Mouse (Mus musculus): ENCODE results near the gene Alk. TPM values are rescaled to one million over a fixed set of nuclear protein-coding genes. Genes with fewer than 3 reads are reported as not detected.
A peak's percentile ranks its signal among the peaks of the same experiment; 100 is the strongest.

Gene Alk
- total RNA-seq, 2 experiments from 2014 or later, result 6.2 to 9.4 TPM

DNA sequence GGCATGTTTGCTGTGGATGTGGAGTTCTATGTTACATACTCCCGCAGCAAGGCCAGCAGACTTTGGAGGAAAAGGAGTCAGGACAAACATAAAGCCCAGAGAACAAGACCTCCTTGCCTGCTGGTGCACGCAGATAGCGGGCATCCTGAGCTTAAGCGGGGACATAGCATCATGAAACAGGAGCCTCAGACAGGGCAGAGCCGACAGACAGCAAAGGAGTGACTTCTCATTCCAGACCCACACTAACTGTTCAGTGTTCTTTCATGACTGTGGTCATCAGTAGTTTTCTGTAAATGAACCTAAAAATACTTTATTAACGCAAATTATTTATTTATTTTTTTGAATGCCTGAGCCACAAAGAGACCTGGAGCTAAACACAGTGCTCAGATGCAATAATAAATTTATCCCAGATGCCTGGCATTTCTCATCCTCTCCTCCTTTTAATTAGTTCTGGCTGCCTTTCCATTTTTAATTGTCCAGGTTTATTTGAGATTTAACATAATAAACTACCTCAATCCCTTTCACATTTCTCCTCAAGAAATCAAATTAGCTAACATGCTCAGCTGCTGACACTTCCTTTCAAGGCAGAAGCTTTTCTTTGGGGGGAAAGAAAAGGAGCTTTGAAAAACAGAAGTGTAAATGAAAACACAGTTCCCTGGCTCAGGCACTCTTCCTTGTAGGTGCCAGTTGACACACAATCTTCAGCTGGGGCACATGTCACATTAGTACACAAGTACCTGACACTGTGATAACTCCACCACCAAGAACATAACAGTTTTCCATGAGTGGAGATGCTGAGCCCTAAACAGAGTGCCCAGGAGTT, 311.8 kb downstream of the Alk start:
- intact Hi-C loops (cut with DNase I), result no loop called here
- DNase-seq (ENCODE audit: low spot score in 2 of 2), result no peak

DNA sequence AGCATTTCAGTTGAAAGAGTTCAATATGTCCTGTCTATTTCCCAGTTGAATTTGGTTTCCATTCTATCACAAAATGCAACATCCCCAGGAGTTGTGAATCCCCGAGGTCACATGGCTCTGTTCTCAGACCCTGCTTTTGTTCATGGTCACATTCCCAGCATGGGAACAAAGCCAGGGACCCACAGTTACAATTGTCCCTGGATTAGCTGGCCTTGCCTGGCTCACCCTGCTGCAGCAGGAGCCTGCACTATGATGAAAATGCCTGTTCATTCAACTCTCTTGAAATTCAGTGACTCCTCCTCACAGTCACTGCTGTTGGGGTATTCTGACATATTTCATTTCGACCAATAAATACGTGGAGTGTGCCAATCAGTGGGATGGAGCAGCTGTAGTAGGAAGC, 318.5 kb downstream of the Alk start:
- DNase-seq (ENCODE audit: low spot score in 2 of 2), result no peak

DNA sequence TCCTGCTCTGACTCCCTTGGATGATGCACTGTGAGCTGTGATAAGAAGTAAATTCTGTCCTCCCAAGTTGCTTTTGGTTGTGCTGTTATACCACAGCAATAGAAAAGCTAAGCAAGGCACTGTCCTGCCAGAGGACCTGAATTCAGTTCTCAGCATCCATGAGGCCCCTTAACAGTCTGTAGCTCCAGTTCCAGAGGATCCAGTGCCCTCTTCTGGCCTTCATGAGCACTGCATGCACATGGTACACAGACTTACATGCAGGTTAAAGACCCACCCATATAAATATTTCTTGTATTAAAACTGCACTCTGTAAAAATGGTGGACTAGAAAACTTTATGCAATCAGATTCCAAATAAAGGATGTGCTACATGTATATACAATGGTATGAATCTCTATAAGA, 326.1 kb downstream of the Alk start:
- DNase-seq (ENCODE audit: low spot score in 2 of 2), result no peak
- intact Hi-C loops (cut with DNase I), result no loop called here

More for the DNA sequence above, 318.5 kb downstream of the Alk start:
- intact Hi-C loops (cut with DNase I), result no loop called here

DNA sequence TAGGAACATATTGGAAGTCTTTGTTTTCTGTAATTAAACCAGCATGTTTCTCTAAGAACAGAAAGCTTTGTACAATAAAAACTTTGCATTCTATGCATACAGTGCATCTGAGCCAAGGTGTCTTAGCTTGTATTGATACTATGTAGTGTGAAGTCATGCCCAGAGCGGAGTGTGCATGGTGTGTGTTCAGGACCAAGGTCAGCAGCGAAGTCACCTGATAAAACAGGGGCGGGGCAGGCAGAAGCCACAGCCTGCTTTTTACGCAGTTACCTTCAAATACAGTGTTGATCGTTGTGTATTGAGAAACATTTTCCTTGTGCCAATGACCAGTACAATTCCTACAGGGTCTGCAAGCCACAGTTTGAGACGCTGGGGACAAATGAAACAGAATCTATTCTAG, 327.6 kb downstream of the Alk start:
- intact Hi-C loops (cut with DNase I), result no loop called here
- no peak for DNase-seq (ENCODE audit: low spot score in 2 of 2)

DNA sequence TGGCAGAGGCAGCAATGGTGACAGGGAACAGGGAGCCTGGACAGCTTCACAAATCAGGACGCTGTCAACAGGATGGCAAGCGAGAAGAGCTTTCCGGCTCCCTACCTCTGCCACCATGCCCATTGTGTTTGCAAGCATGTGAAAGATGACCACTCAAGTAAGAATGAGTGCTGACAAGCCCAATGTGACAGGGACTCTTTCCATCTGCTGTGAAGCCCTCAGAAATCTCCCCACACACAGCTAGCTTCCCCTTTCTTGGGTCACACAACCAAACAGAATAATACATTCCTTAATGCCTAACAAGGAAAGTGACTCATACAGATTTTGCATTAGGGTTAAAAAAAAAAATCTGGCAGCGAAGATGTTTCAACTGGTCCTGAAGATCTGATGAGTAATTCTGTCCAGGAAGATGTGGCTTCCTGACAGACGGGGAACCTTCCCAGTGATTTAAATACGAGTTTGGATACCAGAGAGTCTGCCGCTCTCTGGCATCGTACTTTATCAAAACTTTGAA, 329.0 kb downstream of the Alk start:
- intact Hi-C loops (cut with DNase I), result no loop called here
- DNase-seq (ENCODE audit: low spot score in 2 of 2), result peak in 1 of 2 experiments; percentile 32

DNA sequence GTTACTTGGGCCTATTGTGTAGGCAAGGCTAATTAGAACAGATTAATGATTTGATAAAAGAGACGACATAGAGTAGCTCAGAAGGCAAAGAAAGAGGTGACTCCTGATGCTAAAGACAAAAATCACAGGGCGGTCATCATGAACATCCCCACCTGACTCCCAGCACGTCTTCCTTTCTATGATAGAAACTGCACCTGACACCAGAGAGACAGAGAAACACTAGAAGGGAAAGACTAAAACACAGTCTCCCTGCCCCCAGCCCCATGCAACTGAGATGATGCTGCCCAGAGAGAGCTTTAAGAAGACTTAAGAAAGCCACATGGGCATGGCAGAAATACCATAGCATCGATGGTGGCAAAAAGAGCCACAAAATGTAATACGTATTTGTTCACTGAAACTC, 330.2 kb downstream of the Alk start:
- intact Hi-C loops (cut with DNase I), result no loop called here
- no peak for DNase-seq (ENCODE audit: low spot score in 2 of 2)

DNA sequence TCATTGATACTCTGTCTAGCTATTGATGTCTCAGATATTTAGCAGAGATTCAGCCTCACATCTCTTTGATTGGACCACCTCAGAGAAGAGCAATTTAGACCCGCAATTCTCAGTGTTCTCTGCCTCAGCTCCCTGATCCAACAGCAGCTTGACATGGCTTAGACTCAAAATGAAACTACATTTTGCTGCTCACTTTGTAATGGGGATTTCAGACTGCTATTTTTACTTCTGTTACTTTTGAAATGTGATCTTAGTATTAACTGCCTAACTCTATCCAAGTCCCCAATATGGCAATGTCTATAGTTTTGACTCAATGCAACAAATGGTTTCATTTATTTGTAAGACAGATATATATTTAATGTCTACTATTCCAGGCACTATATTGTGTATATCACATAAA, 332.8 kb downstream of the Alk start:
- DNase-seq (ENCODE audit: low spot score in 2 of 2), result no peak
- intact Hi-C loops (cut with DNase I), result no loop called here

DNA sequence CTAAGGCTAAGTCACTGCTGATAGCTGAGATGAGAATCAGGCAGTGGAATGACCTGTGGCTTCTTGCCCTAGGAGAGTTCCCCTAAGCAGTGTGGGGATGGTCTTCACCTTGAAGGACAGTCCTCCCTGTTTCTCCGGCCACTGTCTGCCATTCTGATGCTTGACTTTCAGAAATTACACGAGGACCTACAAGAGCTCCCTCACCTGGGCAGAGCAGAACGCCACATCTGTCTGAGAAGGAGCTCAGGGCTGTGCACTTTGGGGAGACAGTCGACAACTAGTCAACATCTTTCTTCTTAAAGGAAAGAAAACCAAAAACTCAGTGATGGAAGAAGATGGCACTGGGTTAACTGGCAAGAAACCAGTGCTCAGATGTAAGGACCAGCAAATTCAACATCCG, 335.9 kb downstream of the Alk start:
- DNase-seq (ENCODE audit: low spot score in 2 of 2), result no peak
- intact Hi-C loops (cut with DNase I), result no loop called here

DNA sequence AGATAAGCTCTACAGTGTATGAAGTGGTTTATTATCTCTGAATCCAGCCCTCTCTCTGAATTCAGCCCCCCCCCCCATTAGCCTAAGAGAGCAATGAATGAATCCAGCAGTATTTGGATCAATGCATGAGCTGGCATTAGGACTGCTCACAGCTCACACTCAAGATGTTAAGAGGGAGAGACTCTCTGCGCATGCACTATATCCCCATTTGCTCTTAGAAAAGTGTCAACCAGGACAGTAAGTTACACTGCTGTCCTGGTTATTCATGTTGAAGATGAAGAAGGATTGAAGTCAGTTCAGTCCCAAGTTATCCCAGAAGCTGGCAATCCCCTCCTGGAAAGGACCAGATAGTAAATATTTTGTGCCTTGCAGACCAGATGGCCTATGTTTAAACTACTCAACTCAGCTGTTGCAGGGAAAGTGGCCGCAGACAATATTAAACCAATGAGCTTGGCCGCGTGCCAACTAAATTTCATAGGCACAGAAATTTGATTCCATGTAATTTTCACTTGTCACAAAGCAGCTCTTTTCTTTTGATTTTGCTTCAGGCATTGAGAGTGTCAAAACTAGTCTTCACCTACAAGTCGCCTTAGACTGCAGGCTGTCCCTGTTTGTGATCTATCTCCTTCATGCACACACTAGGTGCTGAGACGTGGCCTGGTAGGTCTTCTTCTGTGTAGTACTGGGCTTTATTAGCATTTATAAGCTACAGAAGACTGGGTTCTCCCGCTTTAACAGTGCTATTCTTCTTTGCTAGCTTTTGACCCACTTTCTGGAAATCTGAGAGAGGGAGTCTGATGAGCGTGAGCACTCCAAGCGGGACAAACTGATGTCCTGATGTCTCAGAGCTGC, 339.0 kb downstream of the Alk start:
- peak in 1 of 2 experiments; percentile 7 for DNase-seq (ENCODE audit: low spot score in 2 of 2)
- intact Hi-C loops (cut with DNase I), result no loop called here

DNA sequence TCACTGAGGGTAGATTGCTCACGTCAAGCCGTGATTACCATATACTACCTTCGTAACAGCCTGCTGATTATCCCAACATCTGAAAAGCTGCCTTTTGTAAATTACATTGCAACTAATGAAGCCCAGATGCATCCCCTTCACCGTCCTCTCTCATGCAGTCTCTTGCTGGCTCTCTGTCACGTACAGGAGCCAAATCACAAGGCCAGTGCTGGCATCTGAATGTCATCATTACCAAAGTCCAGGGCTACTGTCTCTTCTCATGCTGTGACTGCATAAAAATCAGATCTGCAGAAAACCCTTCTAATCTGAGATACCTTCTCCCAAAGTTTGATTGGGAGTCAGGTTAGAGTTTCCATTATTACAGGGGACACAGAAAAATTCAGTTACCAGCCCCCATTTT, 351.0 kb downstream of the Alk start:
- DNase-seq (ENCODE audit: low spot score in 2 of 2), result no peak
- intact Hi-C loops (cut with DNase I), result no loop called here

DNA sequence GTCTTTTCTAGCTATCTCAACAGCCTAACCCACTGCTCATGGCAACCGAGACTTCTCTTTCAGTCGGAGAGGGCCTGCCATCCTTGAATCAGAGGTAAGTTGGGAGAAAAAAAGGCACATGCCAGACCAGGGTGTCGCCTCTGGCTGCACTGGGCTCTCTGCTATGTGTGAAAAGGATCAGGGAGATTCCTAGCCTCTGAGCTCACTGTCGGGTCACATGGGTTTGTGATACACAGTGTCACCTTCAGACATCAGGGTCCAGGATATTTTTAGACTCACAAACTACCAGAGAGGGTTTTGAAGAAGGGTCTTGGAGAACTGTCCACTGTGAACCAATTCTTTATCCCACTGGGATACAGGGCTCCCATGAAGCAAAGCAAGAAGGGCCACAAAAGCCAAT, 352.9 kb downstream of the Alk start:
- intact Hi-C loops (cut with DNase I), result no loop called here
- DNase-seq (ENCODE audit: low spot score in 2 of 2), result no peak

DNA sequence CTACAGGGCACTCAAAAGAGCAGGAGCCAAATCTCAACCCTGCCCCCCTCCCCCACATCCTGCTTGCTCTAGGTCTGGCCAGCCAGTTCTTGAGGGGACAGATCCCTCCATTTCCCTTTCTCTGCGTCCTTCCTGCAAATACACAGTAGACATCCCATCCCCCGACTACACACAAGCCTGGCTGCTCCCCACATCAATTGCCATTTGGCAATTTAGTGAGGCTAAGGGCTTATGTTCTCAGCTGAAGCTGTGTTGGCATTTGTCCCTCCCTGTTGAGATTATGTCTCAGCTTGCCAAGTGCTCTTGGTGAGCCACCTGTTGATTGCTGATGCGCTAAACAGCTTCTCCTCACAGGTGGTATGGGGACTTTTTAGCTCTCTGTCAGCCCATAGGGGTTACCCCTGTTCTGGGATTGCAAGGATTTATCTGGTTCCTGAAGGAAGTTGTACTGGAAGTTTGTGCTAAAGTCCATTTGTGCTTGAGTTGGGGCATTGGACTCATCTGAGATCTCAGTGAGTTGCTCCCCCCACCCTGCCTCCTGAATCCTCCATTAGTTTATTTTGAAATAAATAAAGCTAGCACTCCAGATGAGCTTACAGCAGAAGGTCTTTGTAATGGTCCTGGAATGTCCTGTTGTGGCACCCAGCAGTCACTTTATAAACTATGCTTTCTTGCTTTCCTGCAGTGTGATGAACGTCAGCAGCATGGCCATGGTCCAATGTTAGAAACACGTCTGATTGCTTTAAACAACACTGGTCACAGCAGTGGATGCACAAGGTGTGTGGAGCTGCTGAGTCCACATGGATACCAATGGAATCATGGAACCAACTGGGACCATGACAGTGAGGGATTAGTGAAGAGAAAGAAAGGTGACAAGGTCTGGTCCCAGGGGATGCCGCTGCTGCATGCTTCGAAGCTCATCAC, 353.7 kb downstream of the Alk start:
- DNase-seq (ENCODE audit: low spot score in 2 of 2), result no peak
- intact Hi-C loops (cut with DNase I), result no loop called here

DNA sequence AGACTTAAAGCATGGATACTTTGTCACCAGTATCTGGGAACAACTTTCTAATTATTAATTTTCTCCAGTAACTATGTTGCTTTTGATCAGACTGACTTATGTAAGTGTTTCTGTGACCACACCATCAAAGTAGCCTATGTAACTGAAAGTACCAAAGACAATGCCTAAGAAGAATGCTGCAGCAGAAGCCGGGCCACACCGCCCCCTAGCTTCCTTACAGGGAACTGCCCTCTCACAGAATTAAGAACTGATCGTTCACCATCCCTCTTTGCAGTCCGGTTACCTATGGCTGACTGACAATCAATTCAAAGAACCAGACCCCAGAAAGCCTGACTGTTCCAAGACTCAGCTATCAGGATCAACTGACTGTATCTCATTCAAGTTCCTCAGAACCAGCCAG, 362.4 kb downstream of the Alk start:
- DNase-seq (ENCODE audit: low spot score in 2 of 2), result peak; percentile 25 to 40
- intact Hi-C loops (cut with DNase I), result loop anchor here (1.0 to 5.0 kb wide), 2 partner anchors 277 to 580 kb away; no protein-coding TSS in a partner anchor

DNA sequence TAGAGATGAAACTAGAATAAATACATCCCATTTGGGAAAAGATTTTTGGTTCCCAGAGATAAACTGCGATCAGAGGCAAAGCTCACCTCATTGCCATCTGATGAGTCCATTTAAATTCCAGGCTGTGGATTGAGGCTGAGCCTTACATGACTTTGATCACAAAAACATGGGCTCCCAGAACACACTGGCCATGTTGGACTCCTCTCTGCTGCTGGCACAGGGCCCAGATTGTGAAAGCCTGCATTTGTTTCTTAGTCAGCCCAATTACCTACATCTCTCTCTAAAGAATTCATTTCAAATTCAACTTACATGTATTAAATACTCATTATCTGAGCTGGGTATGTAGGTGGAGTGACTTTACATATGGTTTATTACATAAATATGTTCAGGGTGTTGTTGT, 367.1 kb downstream of the Alk start:
- intact Hi-C loops (cut with DNase I), result no loop called here
- peak; percentile 5 to 12 for DNase-seq (ENCODE audit: low spot score in 2 of 2)

DNA sequence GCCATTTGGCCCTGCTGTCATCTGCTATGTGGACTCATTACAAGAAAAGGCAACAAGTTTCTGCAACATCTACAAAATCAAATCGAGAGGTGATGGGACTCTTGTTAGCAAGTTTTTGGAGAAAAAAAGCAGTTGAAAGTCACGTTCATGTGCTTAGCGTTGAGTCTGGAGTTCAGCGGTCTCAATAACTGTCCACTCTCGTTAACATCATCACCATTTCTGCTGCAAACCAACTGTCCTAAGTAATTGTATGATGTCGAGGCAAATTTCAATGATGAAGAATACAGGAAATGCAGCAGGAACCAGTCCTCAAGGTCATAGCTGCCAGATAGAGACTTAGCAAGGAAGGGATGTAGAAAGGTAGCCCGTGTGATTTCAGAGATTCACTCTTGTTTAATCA, 373.5 kb downstream of the Alk start:
- DNase-seq (ENCODE audit: low spot score in 2 of 2), result no peak
- intact Hi-C loops (cut with DNase I), result no loop called here

DNA sequence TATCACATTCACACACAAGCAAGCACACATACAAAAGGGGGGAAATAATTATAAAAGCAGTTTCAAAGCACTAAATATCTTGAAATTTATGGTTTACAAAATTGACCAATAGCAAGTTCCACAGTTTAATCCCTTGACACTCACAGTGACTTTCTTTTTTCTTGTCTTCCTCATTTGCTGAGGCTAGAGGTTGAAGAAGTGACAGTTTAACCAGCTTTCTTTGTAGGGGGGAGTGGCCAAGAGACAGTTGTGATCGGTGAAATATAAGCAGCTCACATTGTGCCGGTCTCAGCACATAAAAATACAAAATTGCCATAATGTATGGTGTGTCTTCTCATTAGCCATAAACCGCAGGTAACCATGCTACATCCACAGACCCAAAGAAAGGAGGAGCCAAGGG, 385.6 kb downstream of the Alk start:
- intact Hi-C loops (cut with DNase I), result no loop called here

DNA sequence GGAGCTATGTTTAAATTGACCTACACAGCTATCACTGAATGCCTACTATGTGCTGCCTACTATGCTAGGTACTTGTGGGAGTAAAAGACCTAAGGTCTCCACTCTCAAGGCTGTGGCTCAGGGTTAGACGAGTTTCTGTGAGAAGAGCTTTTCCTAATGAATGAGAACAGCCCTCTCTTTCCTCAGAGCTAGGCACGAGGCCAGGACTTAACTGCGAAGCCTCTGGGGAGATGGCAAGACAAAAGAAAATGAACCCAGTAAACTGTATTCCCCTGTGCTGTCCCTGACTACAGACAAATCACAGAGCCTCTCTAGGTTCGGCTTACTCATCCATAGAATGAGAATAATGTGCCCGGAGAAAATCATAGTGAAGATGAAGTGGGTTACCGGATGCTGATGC, 406.9 kb downstream of the Alk start:
- intact Hi-C loops (cut with DNase I), result no loop called here
- no peak for DNase-seq (ENCODE audit: low spot score in 2 of 2)

More for the DNA sequence above, 385.6 kb downstream of the Alk start:
- no peak for DNase-seq (ENCODE audit: low spot score in 2 of 2)

DNA sequence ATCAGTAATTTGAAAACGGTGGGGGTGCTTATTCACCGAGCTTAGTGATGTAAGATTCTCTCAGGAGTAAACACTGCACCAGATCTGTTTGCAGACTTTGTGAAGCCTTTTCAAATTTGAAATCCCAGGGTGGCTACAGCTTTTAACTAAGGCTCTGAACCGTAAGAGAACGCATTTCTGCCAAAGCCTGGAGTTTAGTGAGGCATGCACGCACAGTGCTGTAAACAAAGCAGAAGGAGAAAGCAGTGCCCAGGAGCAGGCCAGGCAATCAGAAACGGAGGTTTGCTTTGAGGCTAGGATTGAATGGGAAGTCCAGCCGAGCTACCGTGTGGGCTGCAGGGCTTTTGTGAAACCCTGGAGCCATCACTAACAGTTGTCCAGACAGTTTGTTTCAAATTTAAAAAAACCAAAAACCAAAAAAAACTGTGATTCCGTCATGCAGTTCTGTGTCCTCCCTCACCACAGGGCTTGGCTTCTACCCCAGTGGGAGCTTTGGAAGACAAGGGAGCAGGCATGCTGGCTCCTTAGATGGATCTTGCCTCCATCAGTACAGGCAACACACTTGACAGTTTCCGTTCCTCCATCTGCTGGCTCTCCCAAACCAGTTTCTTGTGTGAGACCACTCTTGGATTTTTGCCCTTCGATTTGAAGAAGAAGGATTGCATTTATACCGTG, 409.3 kb downstream of the Alk start:
- DNase-seq (ENCODE audit: low spot score in 2 of 2), result no peak
- intact Hi-C loops (cut with DNase I), result no loop called here

DNA sequence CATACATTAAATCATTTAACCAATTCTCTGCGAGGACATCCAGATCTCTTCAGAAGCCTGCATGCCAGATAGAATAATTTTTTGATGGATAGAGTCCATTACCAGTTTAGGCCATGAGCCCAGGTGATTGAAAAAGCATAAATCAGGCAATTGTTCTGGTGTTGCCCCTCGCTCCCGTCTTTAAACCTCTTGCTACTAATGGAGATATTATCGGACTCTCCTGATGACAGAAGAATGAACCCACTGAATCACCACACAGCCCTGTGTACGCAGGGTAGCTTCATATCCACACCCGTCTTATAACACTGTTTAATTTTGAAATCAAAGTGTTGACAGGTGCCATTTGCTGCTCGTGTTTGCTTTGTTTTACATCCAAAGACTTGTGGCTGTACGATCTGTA, 413.9 kb downstream of the Alk start:
- no peak for DNase-seq (ENCODE audit: low spot score in 2 of 2)

More for the DNA sequence above, 413.9 kb downstream of the Alk start:
- intact Hi-C loops (cut with DNase I), result no loop called here

All from left cerebral cortex, postnatal 25 days (tissue).